Mouse (Mus musculus) embryonic fibroblast, embryonic 13.5 days (primary cell): Measurements from ENCODE around the gene Rbmxl2. TPM values are rescaled to one million over a fixed set of nuclear protein-coding genes. Genes with fewer than 3 reads are reported as not detected.

Experiments
- H3K27ac ChIP-seq: 2 replicates; pipeline ENCODE4 v1.5.1; 2012; ENCODE audit warnings: low read length, control low read depth, inconsistent platforms; ENCODE audit not compliant: insufficient read depth
- H3K4me1 ChIP-seq: 2 replicates; pipeline ENCODE4 v1.6.1; 2011; ENCODE audit warnings: low read length; ENCODE audit not compliant: control insufficient read depth, insufficient read depth
- H3K4me3 ChIP-seq: 2 replicates; pipeline ENCODE4 v1.5.1; 2011; ENCODE audit warnings: mild to moderate bottlenecking, control low read depth, low read length; ENCODE audit not compliant: insufficient read depth
- CTCF ChIP-seq: IDR thresholded peaks from 2 replicates; pipeline ENCODE4 v1.5.1; 2011; ENCODE audit warnings: mild to moderate bottlenecking, control low read depth, low read length, moderate library complexity, borderline replicate concordance; ENCODE audit not compliant: insufficient read depth
- POLR2A ChIP-seq: IDR thresholded peaks from 2 replicates; pipeline ENCODE4 v1.6.1; 2011; ENCODE audit warnings: low read depth, mild to moderate bottlenecking, control low read depth, low read length, moderate library complexity
- polyA plus RNA-seq: library from polyadenylated mRNA; stranded (reverse); fragments of >200 nt; gene quantifications from 2 replicates; pipeline ENCODE4 v1.2.4, GENCODE M21; 2011; ENCODE audit warnings: low read depth; ENCODE audit not compliant: missing spikeins, insufficient read length

The Rbmxl2 gene
- not detected in 2 replicates for polyA plus RNA-seq

DNA sequence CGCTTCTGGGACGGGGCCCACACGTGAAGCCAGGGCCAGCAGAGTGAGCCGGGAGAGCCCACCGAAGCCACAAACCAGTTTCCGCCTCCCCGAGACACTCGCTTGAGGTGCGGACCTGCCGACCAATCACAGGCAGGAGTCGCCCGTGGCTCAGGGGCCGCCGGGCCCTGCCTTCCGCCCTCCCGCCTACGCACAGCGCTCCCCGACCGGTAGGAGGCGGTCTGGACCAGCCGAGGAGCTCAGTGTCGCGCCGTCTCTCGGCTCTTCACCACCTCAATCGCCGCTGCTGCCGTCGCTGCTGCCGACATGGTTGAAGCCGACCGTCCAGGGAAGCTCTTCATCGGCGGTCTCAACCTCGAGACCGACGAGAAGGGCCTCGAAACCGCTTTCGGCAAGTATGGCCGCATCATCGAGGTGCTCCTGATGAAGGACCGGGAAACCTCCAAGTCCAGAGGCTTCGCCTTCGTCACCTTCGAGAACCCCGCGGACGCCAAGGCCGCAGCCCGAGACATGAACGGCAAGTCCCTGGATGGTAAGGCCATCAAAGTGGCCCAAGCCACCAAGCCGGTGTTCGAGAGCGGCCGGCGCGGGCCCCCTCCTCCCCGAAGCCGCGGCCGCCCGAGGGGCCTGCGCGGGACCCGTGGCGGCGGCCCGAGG, at the start of gene Rbmxl2:
Gene Rbmxl2, plus strand, starts transcription at position 242 of the 657 bp plus-strand sequence.
- Histone ChIP-seq H3K27ac (no peak within 1 kb of the TSS), H3K4me3 (no peak within 1 kb of the TSS), H3K4me1 (no peaks in the 10 kb centered on the region)
- TF ChIP-seq CTCF, result no peak
- TF ChIP-seq POLR2A, result no peak

DNA sequence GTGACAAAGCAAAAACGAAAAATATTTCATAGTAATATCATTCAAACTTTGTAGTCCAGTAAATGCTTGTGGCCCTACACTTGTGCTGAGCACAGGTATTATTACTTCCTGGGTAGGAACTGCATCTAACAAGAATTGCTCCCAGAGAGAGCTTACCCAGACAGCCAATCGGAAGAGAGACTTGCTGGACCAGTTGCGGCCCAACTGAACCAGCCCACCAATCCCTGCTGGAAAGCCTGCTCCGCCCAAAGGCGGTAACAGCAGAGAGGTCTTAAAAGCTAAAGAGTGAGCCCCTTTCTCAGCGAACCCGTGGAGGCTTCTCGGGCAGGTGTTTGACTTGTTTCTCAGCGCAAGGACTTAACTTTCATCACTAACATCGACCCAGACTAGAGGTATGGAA, 42.6 kb upstream of the Rbmxl2 start, which contains the start of gene Nlrp14:
Gene Nlrp14, plus strand, starts transcription at position 301 of the 400 bp plus-strand sequence.
- Histone ChIP-seq H3K27ac (no peak within 1 kb of the TSS), H3K4me3 (no peak within 1 kb of the TSS), H3K4me1 (no peaks in the 10 kb centered on the region)
- no peak for TF ChIP-seq CTCF
- TF ChIP-seq POLR2A, result no peak

DNA sequence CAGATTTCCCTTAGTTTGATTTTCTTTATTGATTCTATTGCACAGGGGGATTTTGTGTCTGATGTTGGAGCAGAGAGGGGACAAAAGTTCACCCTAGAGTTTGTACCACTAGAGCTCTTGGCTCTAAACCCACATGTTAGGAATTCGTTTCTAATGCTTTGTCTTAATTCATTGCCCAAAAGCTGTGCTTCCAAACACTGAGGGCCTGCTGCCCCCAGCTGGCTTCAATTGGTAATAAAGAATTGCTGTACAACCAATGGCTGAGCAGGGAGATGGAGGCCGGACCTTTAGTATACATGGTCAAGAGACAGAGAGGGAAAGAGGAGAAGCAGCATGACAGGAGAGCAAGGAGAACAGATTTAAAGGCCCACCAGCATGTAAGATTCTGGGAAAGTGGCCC, 28.8 kb upstream of the Rbmxl2 start:
- no peak for TF ChIP-seq CTCF
- no peak for TF ChIP-seq POLR2A
- Histone ChIP-seq H3K27ac (no peak overlapping the region), H3K4me1 (no peaks in the 10 kb centered on the region), H3K4me3 (no peak overlapping the region)

DNA sequence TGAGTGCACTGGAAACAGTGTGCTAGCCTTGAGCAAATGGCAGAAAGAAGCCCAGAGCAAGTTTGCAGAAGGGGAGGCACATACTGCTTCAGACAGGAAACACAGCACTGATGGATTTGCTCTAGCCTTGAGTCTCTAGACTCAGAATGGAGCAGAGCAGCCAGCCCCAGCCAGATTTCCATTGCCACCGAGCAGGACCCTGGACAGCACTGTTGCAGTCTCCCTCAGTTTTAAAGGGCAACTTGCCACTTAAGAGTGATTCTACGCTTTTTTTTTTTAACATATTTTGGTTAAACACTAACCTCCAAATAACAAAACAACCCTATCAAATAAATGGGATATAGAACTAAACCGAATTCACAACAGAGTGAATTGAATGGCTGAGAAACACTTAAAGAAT, 7.4 kb upstream of the Rbmxl2 start:
- Histone ChIP-seq H3K4me1 (no peaks in the 10 kb centered on the region), H3K27ac (no peak overlapping the region), H3K4me3 (no peak overlapping the region)
- TF ChIP-seq POLR2A, result no peak
- TF ChIP-seq CTCF, result no peak

DNA sequence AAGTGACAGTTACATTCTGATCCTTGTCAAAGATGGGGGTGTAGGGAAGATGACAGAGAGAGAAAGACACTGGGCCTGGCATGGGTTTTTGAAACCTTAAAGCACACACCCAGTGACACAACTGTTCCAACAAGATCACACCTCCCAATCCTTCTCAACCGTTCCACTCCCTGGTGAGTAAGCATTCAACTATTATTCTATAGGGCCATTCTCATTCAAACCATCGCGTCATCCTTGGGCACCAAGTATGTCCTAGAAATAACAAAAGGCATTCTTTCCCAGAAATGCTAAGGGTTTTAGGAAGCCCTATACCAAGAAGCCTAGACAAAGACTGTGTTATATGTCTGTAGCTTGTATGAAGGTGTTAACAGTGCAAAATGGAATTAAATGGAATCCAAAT, 1.4 kb upstream of the Rbmxl2 start:
- no peak overlapping the region for H3K27ac ChIP-seq
- no peak overlapping the region for H3K4me3 ChIP-seq
- TF ChIP-seq POLR2A (no peak), CTCF (no peak)
- no peaks in the 10 kb centered on the region for H3K4me1 ChIP-seq

DNA sequence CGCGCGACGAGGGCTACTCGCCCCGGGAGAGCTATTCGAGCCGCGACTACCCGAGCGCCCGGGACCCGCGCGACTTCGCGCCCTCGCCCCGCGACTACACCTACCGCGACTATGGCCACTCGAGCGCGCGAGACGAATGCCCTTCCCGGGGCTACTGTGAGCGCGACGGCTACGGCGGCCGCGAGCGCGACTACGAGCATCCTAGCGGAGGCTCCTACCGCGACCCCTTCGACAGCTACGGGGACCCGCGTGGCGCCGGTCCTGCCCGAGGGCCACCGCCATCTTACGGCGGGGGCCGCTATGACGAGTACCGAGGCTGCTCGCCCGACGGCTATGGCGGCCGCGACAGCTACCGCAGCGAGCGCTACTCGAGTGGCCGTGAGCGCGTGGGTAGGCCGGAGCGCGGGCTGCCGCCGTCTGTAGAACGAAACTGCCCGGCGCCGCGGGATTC, 906 bp downstream of the Rbmxl2 start:
- Histone ChIP-seq H3K4me3 (no peak overlapping the region), H3K27ac (no peak overlapping the region), H3K4me1 (no peaks in the 10 kb centered on the region)
- TF ChIP-seq POLR2A (no peak), CTCF (no peak)

DNA sequence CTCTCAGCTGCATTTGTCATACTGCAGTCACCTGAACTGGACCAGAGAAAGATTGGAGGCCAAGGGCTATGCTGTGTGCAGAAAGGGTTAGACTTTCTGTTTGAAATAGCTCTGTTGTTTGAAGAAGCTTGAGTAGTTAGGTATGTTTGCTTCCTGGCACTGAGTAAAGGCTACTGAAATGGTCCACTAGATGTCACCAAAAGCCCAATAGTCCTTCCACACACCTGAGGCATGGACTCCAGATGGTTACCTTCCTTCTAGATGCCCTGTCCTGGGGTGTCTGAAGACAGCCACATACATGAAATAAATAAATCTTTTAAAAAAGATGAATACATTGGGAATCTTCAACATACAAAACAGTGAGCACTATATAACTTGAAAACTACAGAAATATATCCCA, 6.5 kb downstream of the Rbmxl2 start:
- H3K4me3 ChIP-seq, result no peak overlapping the region
- H3K4me1 ChIP-seq, result no peaks in the 10 kb centered on the region
- no peak overlapping the region for H3K27ac ChIP-seq
- TF ChIP-seq POLR2A, result no peak
- TF ChIP-seq CTCF, result peak; percentile 10; the same call in 1 of the 2 replicates

DNA sequence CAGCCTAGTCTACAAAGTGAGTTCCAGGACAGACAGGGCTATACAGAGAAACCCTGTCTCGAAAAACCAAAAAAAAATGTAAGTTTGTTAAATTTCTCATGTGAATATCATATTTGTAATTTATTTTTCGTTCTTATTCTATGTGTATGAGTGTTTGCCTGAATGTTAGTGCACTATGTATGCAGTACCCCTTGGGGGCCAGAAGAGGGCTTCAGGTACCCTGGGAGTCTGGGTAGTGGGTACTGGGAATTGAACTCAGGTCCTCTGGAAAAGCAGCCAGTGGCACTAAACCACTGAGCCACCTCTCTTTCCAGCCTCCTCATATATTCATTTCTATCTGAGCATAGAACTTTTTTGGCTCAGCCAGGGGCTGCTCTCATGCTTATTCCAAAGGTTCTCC, 7.6 kb downstream of the Rbmxl2 start:
- no peak overlapping the region for H3K27ac ChIP-seq
- no peaks in the 10 kb centered on the region for H3K4me1 ChIP-seq
- no peak for TF ChIP-seq CTCF
- TF ChIP-seq POLR2A, result no peak
- H3K4me3 ChIP-seq, result no peak overlapping the region

DNA sequence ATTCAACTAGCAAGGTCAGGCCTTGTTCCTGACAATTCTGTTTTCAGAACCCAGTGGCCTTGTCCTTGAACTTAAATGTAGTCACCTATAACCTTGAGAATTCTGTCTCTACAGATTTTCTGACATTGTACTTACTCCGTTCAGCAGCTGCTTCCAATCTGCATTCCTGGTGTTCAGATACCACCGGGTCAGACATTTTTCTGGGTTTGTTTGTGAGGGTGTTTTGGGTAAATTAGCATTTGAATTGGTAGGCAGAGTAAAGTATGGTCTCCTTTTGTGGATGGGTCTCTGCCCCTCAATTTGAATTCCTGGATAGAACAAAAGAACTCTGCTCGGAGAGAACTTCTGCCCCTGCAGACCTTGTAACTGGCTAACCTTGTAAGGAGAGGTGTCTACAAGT, 27.6 kb downstream of the Rbmxl2 start:
- Histone ChIP-seq H3K4me1 (no peaks in the 10 kb centered on the region), H3K27ac (no peak overlapping the region)
- TF ChIP-seq CTCF (no peak), POLR2A (no peak)

DNA sequence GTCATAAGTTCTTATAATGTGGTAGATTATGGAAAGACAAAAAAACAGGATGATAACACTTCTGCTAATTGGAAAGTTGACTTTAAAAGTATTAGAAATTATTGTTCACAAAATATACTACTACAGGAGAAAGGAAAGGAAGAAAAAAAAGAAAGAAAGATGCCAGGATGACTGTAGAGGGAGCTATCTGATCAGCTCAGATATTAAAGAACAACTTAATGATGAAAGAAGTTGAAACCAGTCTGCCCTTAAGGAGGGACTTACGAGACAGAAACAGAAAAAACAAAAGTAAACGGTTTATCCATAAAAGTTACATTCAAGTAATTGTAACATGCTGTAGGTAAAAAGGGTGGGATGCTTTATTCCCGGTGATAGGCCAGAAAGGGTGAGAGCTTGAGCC, 28.3 kb downstream of the Rbmxl2 start:
- no peaks in the 10 kb centered on the region for H3K4me1 ChIP-seq
- TF ChIP-seq CTCF, result no peak
- TF ChIP-seq POLR2A, result no peak
- no peak overlapping the region for H3K27ac ChIP-seq
- no peak overlapping the region for H3K4me3 ChIP-seq

More for the DNA sequence above, 27.6 kb downstream of the Rbmxl2 start:
- H3K4me3 ChIP-seq, result no peak overlapping the region
